Comparison of ENCODE assay signal across 14 mouse cellular contexts in genomic region chr5:102393941-102394340, GRCm38 (mm10).
"Had no signal": no experiment of that assay in that cellular context is flagged by ENCODE, and none has a peak within 500 bp of the region (broad histone marks: within the 10 kb centered on the region; RNA-seq: fewer than 3 reads in every experiment).

No protein-coding gene starts in this region.

- H3K36me3 ChIP-seq: limb, embryonic 12.5 days; liver, embryonic 13.5 days; lung, embryonic 15.5 days; midbrain, embryonic 13.5 days had no signal

- H3K9ac ChIP-seq: limb, embryonic 12.5 days; liver, embryonic 13.5 days; liver, postnatal 0 days; lung, embryonic 15.5 days; midbrain, embryonic 13.5 days had no signal

- H3K27me3 ChIP-seq: limb, embryonic 12.5 days; liver, embryonic 13.5 days; lung, embryonic 15.5 days; midbrain, embryonic 13.5 days had no signal

- ATAC-seq: liver, postnatal 0 days; midbrain, embryonic 13.5 days had no signal

- H3K27ac ChIP-seq: layer of hippocampus, adult 2 months; limb, embryonic 12.5 days; liver, embryonic 13.5 days; lung, embryonic 15.5 days; midbrain, embryonic 13.5 days; stomach, postnatal 0 days had no signal

- H3K4me1 ChIP-seq: limb, embryonic 12.5 days; liver, embryonic 13.5 days; midbrain, embryonic 13.5 days had no signal

- H3K4me3 ChIP-seq: layer of hippocampus, adult 2 months; limb, embryonic 12.5 days; liver, embryonic 13.5 days; lung, embryonic 15.5 days; midbrain, embryonic 13.5 days had no signal

- H3K4me2 ChIP-seq: limb, embryonic 12.5 days; liver, embryonic 13.5 days; lung, embryonic 15.5 days; midbrain, embryonic 13.5 days had no signal

- DNase-seq: kidney, postnatal 10 days; kidney, postnatal 4 days; liver; liver, embryonic 13.5 days; liver, postnatal 0 days; lung, postnatal 36 days; right cerebral cortex, adult 18-20 months; right cerebral cortex, postnatal 25 days; thymus, postnatal 4 days had no signal

- H3K9me3 ChIP-seq: limb, embryonic 12.5 days; liver, embryonic 13.5 days; lung, embryonic 15.5 days; midbrain, embryonic 13.5 days had no signal
